Mouse (Mus musculus) cerebellum, postnatal 10 days (tissue): ENCODE data around the gene Dock8.
"Not testable (repeated sequence)": the region's sequence is repeated elsewhere in the genome, so short reads cannot be mapped to it uniquely, and the experiment has no call there.

ENCODE experiments used
- DNase-seq, 2 experiments: peaks; one replicate each; pipeline ENCODE4 v3.0.0; 2021; ENCODE audit warnings: mixed read lengths in 2 of 2

Gene Dock8

GRCm38 (mm10) chr19:25000153-25000552 is 819 bp downstream of the Dock8 start:
- no peak for DNase-seq

GRCm38 (mm10) chr19:25002032-25002431 is 2.7 kb downstream of the Dock8 start:
- DNase-seq: no peak

GRCm38 (mm10) chr19:25002828-25003227 is 3.5 kb downstream of the Dock8 start:
- peak in 1 of 2 experiments; percentile 10 for DNase-seq

GRCm38 (mm10) chr19:25003810-25004209 is 4.5 kb downstream of the Dock8 start:
- no peak for DNase-seq

- no peak for DNase-seq
Observed at GRCm38 (mm10) chr19:25006686-25007085, 7.4 kb downstream of the Dock8 start.

- DNase-seq: no peak
Observed at GRCm38 (mm10) chr19:25008509-25008908, 9.2 kb downstream of the Dock8 start.

GRCm38 (mm10) chr19:25022766-25023165 is 23.4 kb downstream of the Dock8 start:
- DNase-seq: no peak

- no peak for DNase-seq
Observed at GRCm38 (mm10) chr19:25031765-25032164, 32.4 kb downstream of the Dock8 start.

- not testable (repeated sequence) for DNase-seq
Observed at GRCm38 (mm10) chr19:25033008-25033407, 33.7 kb downstream of the Dock8 start.

GRCm38 (mm10) chr19:25035825-25036224 is 36.5 kb downstream of the Dock8 start:
- DNase-seq: no peak

- DNase-seq: no peak
Observed at GRCm38 (mm10) chr19:25036784-25037183, 37.5 kb downstream of the Dock8 start.

GRCm38 (mm10) chr19:25037249-25037648 is 37.9 kb downstream of the Dock8 start:
- DNase-seq: no peak

- no peak for DNase-seq
Observed at GRCm38 (mm10) chr19:25038293-25038692, 39.0 kb downstream of the Dock8 start.

- DNase-seq: no peak
Observed at GRCm38 (mm10) chr19:25041209-25041608, 41.9 kb downstream of the Dock8 start.

- DNase-seq: no peak
Observed at GRCm38 (mm10) chr19:25042973-25043372, 43.6 kb downstream of the Dock8 start.

- DNase-seq: no peak
Observed at GRCm38 (mm10) chr19:25044057-25044456, 44.7 kb downstream of the Dock8 start.

- DNase-seq: no peak
Observed at GRCm38 (mm10) chr19:25052355-25052754, 53.0 kb downstream of the Dock8 start.

- no peak for DNase-seq
Observed at GRCm38 (mm10) chr19:25053152-25053551, 53.8 kb downstream of the Dock8 start.

GRCm38 (mm10) chr19:25055025-25055424 is 55.7 kb downstream of the Dock8 start:
- no peak for DNase-seq

GRCm38 (mm10) chr19:25055559-25055958 is 56.2 kb downstream of the Dock8 start:
- DNase-seq: no peak

- DNase-seq: no peak
Observed at GRCm38 (mm10) chr19:25056224-25056623, 56.9 kb downstream of the Dock8 start.

- no peak for DNase-seq
Observed at GRCm38 (mm10) chr19:25057826-25058225, 58.5 kb downstream of the Dock8 start.

GRCm38 (mm10) chr19:25059847-25060364 is 60.6 kb downstream of the Dock8 start:
- no peak for DNase-seq

GRCm38 (mm10) chr19:25060375-25060774 is 61.0 kb downstream of the Dock8 start:
- DNase-seq: peak; percentile 37 to 47

GRCm38 (mm10) chr19:25062188-25062856 is 63.0 kb downstream of the Dock8 start:
- no peak for DNase-seq
